Mouse (Mus musculus): ENCODE results near the gene Nsun7. TPM values are rescaled to one million over a fixed set of nuclear protein-coding genes. Genes with fewer than 3 reads are reported as not detected.

Gene Nsun7
- polyA plus RNA-seq, 1 experiment from 2014 or later = 2.6 TPM

GRCm38 (mm10) chr5:66319827-66320404 lies 60.2 kb downstream of the Nsun7 start:
- 16% methylated on average over 14 of the region's 14 CpGs for WGBS
- no peak for ATAC-seq (ENCODE audit: low FRiP score, low read depth)

GRCm38 (mm10) chr5:66323131-66323530 lies 63.4 kb downstream of the Nsun7 start:
- WGBS = 85% methylated on average over 4 of the region's 4 CpGs
- Histone ChIP-seq H3K27me3 (no peaks in the 10 kb centered on the region), H3K4me2 (no peak overlapping the region), H3K36me3 (no peaks in the 10 kb centered on the region), H3K9ac (no peak overlapping the region), H3K4me1 (replicated peaks) (peaks cover 30% of the 10 kb centered on the region), H3K4me3 (no peak overlapping the region), H3K9me3 (no peaks in the 10 kb centered on the region), H3K27ac (replicated peaks) (no peak overlapping the region)
- ATAC-seq (ENCODE audit: low FRiP score, low read depth) = no peak

More at GRCm38 (mm10) chr5:66319827-66320404, 60.2 kb downstream of the Nsun7 start:
- no peaks in the 10 kb centered on the region for H3K9me3 ChIP-seq
- H3K36me3 ChIP-seq = no peaks in the 10 kb centered on the region
- H3K9ac ChIP-seq = no peak overlapping the region
- no peak overlapping the region for H3K4me3 ChIP-seq
- peaks cover 21% of the 10 kb centered on the region for H3K4me1 ChIP-seq (replicated peaks)
- H3K27ac ChIP-seq (replicated peaks) = peak overlapping the region; percentile 53
- no peaks in the 10 kb centered on the region for H3K27me3 ChIP-seq
- peak overlapping the region; percentile 12; the same call in 1 of the 2 replicates for H3K4me2 ChIP-seq

GRCm38 (mm10) chr5:66323603-66324002 lies 63.9 kb downstream of the Nsun7 start:
- Histone ChIP-seq H3K4me2 (no peak overlapping the region), H3K27ac (replicated peaks) (no peak overlapping the region), H3K9me3 (no peaks in the 10 kb centered on the region), H3K9ac (no peak overlapping the region), H3K27me3 (no peaks in the 10 kb centered on the region), H3K36me3 (no peaks in the 10 kb centered on the region), H3K4me1 (replicated peaks) (peaks cover 35% of the 10 kb centered on the region), H3K4me3 (no peak overlapping the region)
- 79% methylated on average over 11 of the region's 11 CpGs for WGBS
- ATAC-seq (ENCODE audit: low FRiP score, low read depth) = no peak

- H3K9ac ChIP-seq = no peak overlapping the region
- H3K4me2 ChIP-seq = no peak overlapping the region
- no peaks in the 10 kb centered on the region for H3K36me3 ChIP-seq
- no peaks in the 10 kb centered on the region for H3K27me3 ChIP-seq
- H3K27ac ChIP-seq (replicated peaks) = no peak overlapping the region
- 80% methylated on average over 7 of the region's 7 CpGs for WGBS
- peaks cover 32% of the 10 kb centered on the region for H3K4me1 ChIP-seq (replicated peaks)
- H3K9me3 ChIP-seq = no peaks in the 10 kb centered on the region
- no peak for ATAC-seq (ENCODE audit: low FRiP score, low read depth)
- H3K4me3 ChIP-seq = no peak overlapping the region
Observed at GRCm38 (mm10) chr5:66326395-66326794, 66.7 kb downstream of the Nsun7 start.

GRCm38 (mm10) chr5:66327949-66328726 lies 68.4 kb downstream of the Nsun7 start:
- Histone ChIP-seq H3K27ac (replicated peaks) (peak overlapping the region; percentile 66), H3K36me3 (no peaks in the 10 kb centered on the region), H3K4me3 (peak overlapping the region; percentile 6; the same call in 1 of the 2 replicates), H3K4me1 (replicated peaks) (peaks cover 32% of the 10 kb centered on the region), H3K27me3 (no peaks in the 10 kb centered on the region), H3K9me3 (no peaks in the 10 kb centered on the region), H3K9ac (no peak overlapping the region), H3K4me2 (peak overlapping the region; percentile 45)
- 11% methylated on average over 19 of the region's 19 CpGs for WGBS
- peak; percentile 83 for ATAC-seq (ENCODE audit: low FRiP score, low read depth)

GRCm38 (mm10) chr5:66328766-66329165 lies 69.1 kb downstream of the Nsun7 start:
- peak overlapping the region; percentile 66 for H3K27ac ChIP-seq (replicated peaks)
- H3K4me1 ChIP-seq (replicated peaks) = peaks cover 32% of the 10 kb centered on the region
- H3K4me3 ChIP-seq = no peak overlapping the region
- H3K27me3 ChIP-seq = no peaks in the 10 kb centered on the region
- 64% methylated on average over 7 of the region's 7 CpGs for WGBS
- H3K9ac ChIP-seq = no peak overlapping the region
- H3K9me3 ChIP-seq = no peaks in the 10 kb centered on the region
- H3K36me3 ChIP-seq = no peaks in the 10 kb centered on the region
- ATAC-seq (ENCODE audit: low FRiP score, low read depth) = no peak
- H3K4me2 ChIP-seq = peak overlapping the region; percentile 45

- WGBS = 96% methylated on average over 6 of the region's 6 CpGs
- no peak overlapping the region for H3K27ac ChIP-seq (replicated peaks)
- H3K4me3 ChIP-seq = no peak overlapping the region
- no peak overlapping the region for H3K9ac ChIP-seq
- H3K36me3 ChIP-seq = no peaks in the 10 kb centered on the region
- no peak for ATAC-seq (ENCODE audit: low FRiP score, low read depth)
- peaks cover 38% of the 10 kb centered on the region for H3K4me1 ChIP-seq (replicated peaks)
- H3K4me2 ChIP-seq = no peak overlapping the region
- H3K27me3 ChIP-seq = no peaks in the 10 kb centered on the region
- H3K9me3 ChIP-seq = no peaks in the 10 kb centered on the region
Observed at GRCm38 (mm10) chr5:66330806-66331205, 71.1 kb downstream of the Nsun7 start.

- Histone ChIP-seq H3K4me2 (peak overlapping the region; percentile 65), H3K9me3 (no peaks in the 10 kb centered on the region), H3K4me1 (replicated peaks) (peaks cover 67% of the 10 kb centered on the region), H3K4me3 (peak overlapping the region; percentile 50), H3K27ac (replicated peaks) (peak overlapping the region; percentile 79), H3K36me3 (no peaks in the 10 kb centered on the region), H3K9ac (peak overlapping the region; percentile 55), H3K27me3 (no peaks in the 10 kb centered on the region)
- peak; percentile 77 for ATAC-seq (ENCODE audit: low FRiP score, low read depth)
- WGBS = 2% methylated on average over 38 of the region's 38 CpGs
Observed at GRCm38 (mm10) chr5:66337025-66337968, 77.6 kb downstream of the Nsun7 start.

- H3K9me3 ChIP-seq = no peaks in the 10 kb centered on the region
- 14% methylated on average over 6 of the region's 6 CpGs for WGBS
- peak overlapping the region; percentile 55 for H3K9ac ChIP-seq
- H3K27ac ChIP-seq (replicated peaks) = peak overlapping the region; percentile 79
- no peaks in the 10 kb centered on the region for H3K36me3 ChIP-seq
- peak overlapping the region; percentile 65 for H3K4me2 ChIP-seq
- peaks cover 67% of the 10 kb centered on the region for H3K4me1 ChIP-seq (replicated peaks)
- peak; percentile 60; the same call in 1 of the 2 replicates for ATAC-seq (ENCODE audit: low FRiP score, low read depth)
- H3K4me3 ChIP-seq = peak overlapping the region; percentile 50
- H3K27me3 ChIP-seq = no peaks in the 10 kb centered on the region
Observed at GRCm38 (mm10) chr5:66337969-66338345, 78.3 kb downstream of the Nsun7 start.

GRCm38 (mm10) chr5:66338583-66338982 lies 78.9 kb downstream of the Nsun7 start:
- ATAC-seq (ENCODE audit: low FRiP score, low read depth) = no peak
- WGBS = 28% methylated on average over 7 of the region's 7 CpGs
- Histone ChIP-seq H3K4me2 (peak overlapping the region; percentile 65; the same call in 1 of the 2 replicates), H3K4me3 (no peak overlapping the region), H3K9ac (no peak overlapping the region), H3K9me3 (no peaks in the 10 kb centered on the region), H3K4me1 (replicated peaks) (peaks cover 67% of the 10 kb centered on the region), H3K27ac (replicated peaks) (0 out of 2 replicates have a peak overlapping the region, but pooled peaks have one; percentile 79), H3K27me3 (no peaks in the 10 kb centered on the region), H3K36me3 (no peaks in the 10 kb centered on the region)

GRCm38 (mm10) chr5:66340356-66341102 lies 80.8 kb downstream of the Nsun7 start:
- 44% methylated on average over 17 of the region's 17 CpGs for WGBS
- Histone ChIP-seq H3K9ac (no peak overlapping the region), H3K4me3 (no peak overlapping the region), H3K4me1 (replicated peaks) (peaks cover 54% of the 10 kb centered on the region), H3K4me2 (peak overlapping the region; percentile 10; the same call in 1 of the 2 replicates), H3K36me3 (no peaks in the 10 kb centered on the region), H3K9me3 (no peaks in the 10 kb centered on the region), H3K27ac (replicated peaks) (peak overlapping the region; percentile 67), H3K27me3 (no peaks in the 10 kb centered on the region)
- ATAC-seq (ENCODE audit: low FRiP score, low read depth) = peak; percentile 39

Data from hindbrain, embryonic 15.5 days (tissue).